Mouse (Mus musculus) MEL (cell line): ENCODE results near the gene Ccdc61. TPM values are rescaled to one million over a fixed set of nuclear protein-coding genes. Genes with fewer than 3 reads are reported as not detected.
A peak's percentile ranks its signal among the peaks of the same experiment; 100 is the strongest.

ENCODE experiments used
- DNase-seq: peaks from one replicate; pipeline ENCODE4 v3.0.0; 2011; ENCODE audit warnings: low read depth, low spot score
- H3K27ac ChIP-seq: 2 replicates; pipeline ENCODE4 v1.5.1; 2012; ENCODE audit warnings: low read depth, mild to moderate bottlenecking, control low read depth, low read length, moderate library complexity; ENCODE audit not compliant: control insufficient read depth
- H3K27me3 ChIP-seq, 2 experiments: fragments of 150-350 bp in 1 of 2; sonication (generic) in 1 of 2; 2 replicates each; pipeline ENCODE4 v1.6.1; 2012; ENCODE audit warnings: low read length in 2 of 2, mild to moderate bottlenecking in 2 of 2, improper control_type of control experiment in 1 of 2, moderate library complexity in 1 of 2; ENCODE audit not compliant: insufficient read depth in 2 of 2, control insufficient read depth in 1 of 2
- H3K36me3 ChIP-seq, 2 experiments: 2 replicates each; pipeline ENCODE4 v1.6.1; 2012 to 2014; ENCODE audit warnings: low read length in 2 of 2, improper control_type of control experiment in 1 of 2, inconsistent platforms in 1 of 2, mild to moderate bottlenecking in 1 of 2; ENCODE audit not compliant: insufficient read depth in 2 of 2, control insufficient read depth in 1 of 2
- H3K4me1 ChIP-seq, 2 experiments: fragments of 150-350 bp in 1 of 2; sonication (generic) in 1 of 2; 2 replicates each; pipeline ENCODE4 v1.6.1; 2012; ENCODE audit warnings: low read length in 2 of 2, improper control_type of control experiment in 1 of 2, mild to moderate bottlenecking in 1 of 2; ENCODE audit not compliant: insufficient read depth in 2 of 2, control insufficient read depth in 1 of 2
- H3K4me3 ChIP-seq, 2 experiments: fragments of 150-350 bp in 1 of 2; sonication (generic) in 1 of 2; 2 replicates each; pipeline ENCODE4 v1.5.1; 2012; ENCODE audit warnings: low read depth in 2 of 2, low read length in 2 of 2, mild to moderate bottlenecking in 2 of 2, moderate library complexity in 2 of 2, control low read depth in 1 of 2, improper control_type of control experiment in 1 of 2; ENCODE audit not compliant: control insufficient read depth in 1 of 2, insufficient read depth in 1 of 2
- H3K79me2 ChIP-seq: 2 replicates; pipeline ENCODE4 v1.6.1; 2012; ENCODE audit warnings: mild to moderate bottlenecking, low read length, moderate library complexity; ENCODE audit not compliant: control insufficient read depth, poor library complexity, insufficient read depth
- H3K9ac ChIP-seq: 2 replicates; pipeline ENCODE4 v1.6.1; 2012; ENCODE audit warnings: low read depth, mild to moderate bottlenecking, control low read depth, low read length, moderate library complexity; ENCODE audit not compliant: control insufficient read depth, poor library complexity, severe bottlenecking
- H3K9me3 ChIP-seq: fragments of 150-350 bp; sonication (generic); replicated peaks from 2 replicates; pipeline ENCODE4 v1.6.1; 2012; ENCODE audit warnings: mild to moderate bottlenecking, low read length, improper control_type of control experiment, moderate library complexity; ENCODE audit not compliant: insufficient read depth
- ETS1 ChIP-seq: IDR thresholded peaks from 2 replicates; pipeline ENCODE4 v1.6.1; 2012; ENCODE audit warnings: low read depth, mild to moderate bottlenecking, inconsistent platforms, low read length, improper control_type of control experiment, moderate library complexity
- MAZ ChIP-seq: IDR thresholded peaks from 2 replicates; pipeline ENCODE4 v1.6.1; 2012; ENCODE audit warnings: low read depth, mild to moderate bottlenecking, inconsistent platforms, low read length, improper control_type of control experiment
- MXI1 ChIP-seq: IDR thresholded peaks from 2 replicates; pipeline ENCODE4 v1.6.1; 2011; ENCODE audit warnings: mild to moderate bottlenecking, low read depth, low read length, improper control_type of control experiment
- MYB ChIP-seq: IDR thresholded peaks from 2 replicates; pipeline ENCODE4 v1.6.1; 2011; ENCODE audit warnings: mild to moderate bottlenecking, low read depth, low read length, improper control_type of control experiment
- POLR2AphosphoS2 ChIP-seq: IDR thresholded peaks from 2 replicates; pipeline ENCODE4 v1.6.1; 2011; ENCODE audit warnings: low read length, improper control_type of control experiment
- SIN3A ChIP-seq: IDR thresholded peaks from 2 replicates; pipeline ENCODE4 v1.6.1; 2012; ENCODE audit warnings: low read length, improper control_type of control experiment, inconsistent platforms
- UBTF ChIP-seq: IDR thresholded peaks from 2 replicates; pipeline ENCODE4 v1.6.1; 2012; ENCODE audit warnings: low read depth, mild to moderate bottlenecking, inconsistent platforms, low read length, improper control_type of control experiment, moderate library complexity, borderline replicate concordance; ENCODE audit not compliant: insufficient read depth
- ZMIZ1 ChIP-seq: IDR thresholded peaks from 2 replicates; pipeline ENCODE4 v1.6.1; 2012; ENCODE audit warnings: low read depth, mild to moderate bottlenecking, inconsistent platforms, low read length, improper control_type of control experiment, moderate library complexity
- ZNF384 ChIP-seq: IDR thresholded peaks from 2 replicates; pipeline ENCODE4 v1.6.1; 2012; ENCODE audit warnings: low read depth, mild to moderate bottlenecking, inconsistent platforms, low read length, improper control_type of control experiment
- polyA plus RNA-seq, 2 experiments: library from polyadenylated mRNA; stranded (reverse) in 1 of 2; unstranded in 1 of 2; fragments of >175 nt in 1 of 2; fragments of >200 nt in 1 of 2; gene quantifications; 2 replicates each; pipeline versions ENCODE4 v1.2.1 to v1.2.4; 2012; ENCODE audit warnings: low replicate concordance in 2 of 2, low read depth in 1 of 2; ENCODE audit not compliant: insufficient read length in 2 of 2, insufficient read depth in 1 of 2, missing spikeins in 1 of 2
- total RNA-seq: library from RNA; depleted of rRNA; stranded (reverse); fragments of 300-350 nt; gene quantifications from 2 replicates; pipeline ENCODE4 v1.2.3, GENCODE M21; 2012; rRNA removed

Gene Ccdc61
- total and polyA plus RNA-seq, 3 experiments = 19.7 to 69.8 TPM; not detected in 1

DNA sequence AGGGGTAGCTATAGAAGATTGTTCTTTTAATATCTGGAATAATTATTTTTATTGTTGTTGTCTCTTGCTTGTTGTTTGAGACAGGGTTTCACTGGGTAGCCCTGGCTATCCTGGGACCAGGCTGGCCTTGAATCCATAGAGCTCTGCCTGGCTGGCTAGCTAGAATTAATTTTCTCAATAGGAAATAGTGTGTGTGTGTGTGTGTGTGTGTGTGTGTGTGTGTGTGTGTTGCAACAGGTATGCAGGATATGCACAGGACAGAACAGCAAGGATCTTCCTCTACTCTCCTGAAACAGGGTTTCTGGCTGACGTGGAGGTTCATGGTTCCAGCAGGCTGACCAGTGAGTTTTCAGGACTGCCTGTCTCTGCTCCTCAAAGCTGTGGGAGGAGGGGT lies 69.0 kb downstream of the Ccdc61 start:
- Histone ChIP-seq H3K9me3 (no peaks in the 10 kb centered on the region), H3K79me2 (no peaks in the 10 kb centered on the region; the same call in 1 of the 2 replicates), H3K36me3 (no peaks in the 10 kb centered on the region), H3K27ac (no peak overlapping the region), H3K9ac (peak overlapping the region; percentile 33; the same call in 1 of the 2 replicates), H3K27me3 (no peaks in the 10 kb centered on the region; a peak in 1 of 4 replicates), H3K4me1 (peaks cover 0 to 9% of the 10 kb centered on the region in 2 experiments; a peak in 1 of 4 replicates), H3K4me3 (peak overlapping the region; percentile 51 to 62; a peak in 3 of 4 replicates)
- TF ChIP-seq MXI1 (no peak), MYB (no peak), SIN3A (no peak), MAZ (no peak), UBTF (no peak), ZNF384 (no peak), POLR2AphosphoS2 (no peak), ETS1 (no peak), ZMIZ1 (no peak)
- DNase-seq = no peak

Other genes with a start within 250 kb of the Ccdc61 start
- gene Psg20, start 224.2 kb downstream of the Ccdc61 start, total RNA-seq = not detected in 2 replicates
- gene Psg20, start 224.2 kb downstream of the Ccdc61 start, polyA plus RNA-seq = not detected
- gene Psg22, start 192.3 kb downstream of the Ccdc61 start, total RNA-seq = not detected in 2 replicates
- gene Psg22, start 192.3 kb downstream of the Ccdc61 start, polyA plus RNA-seq = not detected
- not detected in 2 replicates for gene Psg19, start 111.9 kb downstream of the Ccdc61 start, total RNA-seq
- gene Psg19, start 111.9 kb downstream of the Ccdc61 start, polyA plus RNA-seq = under 1 TPM in 1 of 2 experiments, not detected in 1; 0.04 TPM
- not detected in 2 replicates for gene Psg17, start 88.8 kb downstream of the Ccdc61 start, total RNA-seq
- gene Psg17, start 88.8 kb downstream of the Ccdc61 start, polyA plus RNA-seq = not detected
- 0.08 TPM in 1 of 2 replicates, not detected in the other for gene Mill2, start 70.4 kb downstream of the Ccdc61 start, total RNA-seq
- gene Mill2, start 70.4 kb downstream of the Ccdc61 start, polyA plus RNA-seq = under 1 TPM in 1 of 2 experiments, not detected in 1; 0.13 TPM
- not detected in 2 replicates for gene Pglyrp1, start 39.1 kb downstream of the Ccdc61 start, total RNA-seq
- gene Pglyrp1, start 39.1 kb downstream of the Ccdc61 start, polyA plus RNA-seq = under 1 TPM in 1 of 2 experiments, not detected in 1; 0.33 TPM
- gene Nova2, start 15.5 kb upstream of the Ccdc61 start, total RNA-seq = 0.03 and 0.04 TPM in 2 replicates
- under 1 TPM in 1 of 2 experiments, not detected in 1; 0.22 TPM for gene Nova2, start 15.5 kb upstream of the Ccdc61 start, polyA plus RNA-seq
- not detected in 2 replicates for gene Nanos2, start 77.0 kb upstream of the Ccdc61 start, total RNA-seq
- not detected for gene Nanos2, start 77.0 kb upstream of the Ccdc61 start, polyA plus RNA-seq
- 0.95 and 1.2 TPM in 2 replicates for gene Mypop, start 80.8 kb upstream of the Ccdc61 start, total RNA-seq
- gene Mypop, start 80.8 kb upstream of the Ccdc61 start, polyA plus RNA-seq = 1 to 10 TPM in 1 of 2 experiments, not detected in 1; 6.5 TPM
- 27.8 and 33.1 TPM in 2 replicates for gene Irf2bp1, start 93.6 kb upstream of the Ccdc61 start, total RNA-seq
- 10 to 100 TPM in 1 of 2 experiments, not detected in 1; 41.1 TPM for gene Irf2bp1, start 93.6 kb upstream of the Ccdc61 start, polyA plus RNA-seq
- gene Foxa3, start 113.1 kb upstream of the Ccdc61 start, total RNA-seq = not detected in 2 replicates
- not detected for gene Foxa3, start 113.1 kb upstream of the Ccdc61 start, polyA plus RNA-seq
- 108 and 122 TPM in 2 replicates for gene Sympk, start 114.0 kb upstream of the Ccdc61 start, total RNA-seq
- 100 to 1,000 TPM in 1 of 2 experiments, not detected in 1; 226 TPM for gene Sympk, start 114.0 kb upstream of the Ccdc61 start, polyA plus RNA-seq
- 0.16 and 0.23 TPM in 2 replicates for gene Rsph6a, start 144.3 kb upstream of the Ccdc61 start, total RNA-seq
- gene Rsph6a, start 144.3 kb upstream of the Ccdc61 start, polyA plus RNA-seq = under 1 TPM in 1 of 2 experiments, not detected in 1; 0.04 TPM
- gene Dmwd, start 165.8 kb upstream of the Ccdc61 start, total RNA-seq = 18.3 and 19.4 TPM in 2 replicates
- gene Dmwd, start 165.8 kb upstream of the Ccdc61 start, polyA plus RNA-seq = 10 to 100 TPM; 51.5 to 70.3 TPM
- gene Dmpk, start 173.4 kb upstream of the Ccdc61 start, total RNA-seq = 4.1 and 5.4 TPM in 2 replicates
- gene Dmpk, start 173.4 kb upstream of the Ccdc61 start, polyA plus RNA-seq = 10 to 100 TPM in 1 of 2 experiments, not detected in 1; 29.3 TPM
- 2.7 and 3.0 TPM in 2 replicates for gene Six5, start 184.2 kb upstream of the Ccdc61 start, total RNA-seq
- gene Six5, start 184.2 kb upstream of the Ccdc61 start, polyA plus RNA-seq = 1 to 10 TPM in 1 of 2 experiments, not detected in 1; 7.7 TPM
- gene Gm4969, start 208.0 kb upstream of the Ccdc61 start, total RNA-seq = not detected in 2 replicates
- not detected for gene Gm4969, start 208.0 kb upstream of the Ccdc61 start, polyA plus RNA-seq
- gene Fbxo46, start 209.4 kb upstream of the Ccdc61 start, total RNA-seq = 11.5 and 13.7 TPM in 2 replicates
- 10 to 100 TPM in 1 of 2 experiments, not detected in 1; 10.1 TPM for gene Fbxo46, start 209.4 kb upstream of the Ccdc61 start, polyA plus RNA-seq
- gene Qpctl, start 238.9 kb upstream of the Ccdc61 start, total RNA-seq = 3.1 and 3.4 TPM in 2 replicates
- 1 to 10 TPM in 1 of 2 experiments, not detected in 1; 6.5 TPM for gene Qpctl, start 238.9 kb upstream of the Ccdc61 start, polyA plus RNA-seq
- 333 and 345 TPM in 2 replicates for gene Snrpd2, start 239.3 kb upstream of the Ccdc61 start, total RNA-seq
- 100 to 1,000 TPM in 1 of 2 experiments, not detected in 1; 234 TPM for gene Snrpd2, start 239.3 kb upstream of the Ccdc61 start, polyA plus RNA-seq